Mouse (Mus musculus) E14TG2a.4 (cell line): ENCODE data around the gene Fam193a.

ENCODE experiments used
- CTCF ChIP-seq: conservative IDR thresholded peaks from 2 replicates; pipeline ENCODE4 v1.5.1; 2014; ENCODE audit warnings: low read length
- NANOG ChIP-seq: IDR thresholded peaks from 2 replicates; pipeline ENCODE4 v1.6.1; 2014; ENCODE audit warnings: borderline replicate concordance, low read length, mixed read lengths
- POU5F1 ChIP-seq: IDR thresholded peaks from 2 replicates; pipeline ENCODE4 v1.6.1; 2014; ENCODE audit warnings: low read length, borderline replicate concordance

DNA sequence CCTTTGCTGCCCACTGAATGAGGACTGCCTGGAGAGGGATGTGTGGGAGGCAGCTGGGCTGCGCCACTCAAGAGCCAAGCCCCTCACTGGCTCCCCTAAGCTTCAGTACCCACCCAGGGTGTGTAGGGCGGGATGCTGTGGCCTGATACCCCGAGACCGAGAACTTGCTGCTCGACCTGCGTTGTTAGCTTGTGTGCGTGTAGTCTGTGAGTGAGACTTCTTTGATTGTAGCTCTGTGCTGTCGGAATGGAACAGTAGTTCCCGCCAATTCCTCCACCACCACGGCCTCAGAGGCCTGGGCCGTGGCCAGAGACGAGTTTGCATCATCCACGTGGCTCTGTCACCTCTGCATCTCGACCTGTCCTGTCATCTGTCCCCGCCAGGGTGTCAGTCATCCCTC is 116.0 kb downstream of the Fam193a start:
- TF ChIP-seq CTCF (no peak), POU5F1 (no peak), NANOG (no peak)
